Mouse (Mus musculus) testis, adult 2 months (tissue): ENCODE results near the gene Maml2.

Experiments
- CTCF ChIP-seq: fragments of 200-500 bp; IDR thresholded peaks from 2 replicates; pipeline ENCODE4 v1.5.1; 2012; ENCODE audit warnings: low read depth, mild to moderate bottlenecking, inconsistent platforms, low read length, moderate library complexity; ENCODE audit not compliant: control insufficient read depth, insufficient read depth, insufficient replicate concordance
- POLR2A ChIP-seq: fragments of 200-500 bp; IDR thresholded peaks from 2 replicates; pipeline ENCODE4 v1.6.1; 2012; ENCODE audit warnings: low read depth, mild to moderate bottlenecking, inconsistent platforms, low read length, moderate library complexity; ENCODE audit not compliant: control insufficient read depth

DNA sequence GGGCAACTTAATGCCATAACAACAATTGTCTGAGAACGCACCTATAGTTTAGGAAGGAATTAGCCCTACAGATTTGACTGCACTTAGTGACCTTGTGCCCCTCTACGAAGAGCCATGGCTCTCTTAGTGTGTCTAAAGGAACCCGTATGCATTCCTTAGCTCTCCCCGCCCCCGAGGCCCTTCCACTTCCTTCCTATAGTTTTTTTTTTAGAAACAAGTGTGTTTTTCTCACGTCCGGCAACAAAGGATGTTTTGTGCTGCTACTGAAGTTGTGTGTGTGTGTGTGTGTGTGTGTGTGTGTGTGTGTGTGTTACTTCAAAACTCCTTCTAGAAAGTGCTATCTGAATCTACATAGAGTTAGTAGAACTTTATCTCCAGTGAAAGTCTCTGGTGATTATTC, 172.3 kb downstream of the Maml2 start:
- TF ChIP-seq POLR2A, result no peak
- no peak for TF ChIP-seq CTCF
